Mouse (Mus musculus): ENCODE results near the gene Phtf1.

The Phtf1 gene

DNA sequence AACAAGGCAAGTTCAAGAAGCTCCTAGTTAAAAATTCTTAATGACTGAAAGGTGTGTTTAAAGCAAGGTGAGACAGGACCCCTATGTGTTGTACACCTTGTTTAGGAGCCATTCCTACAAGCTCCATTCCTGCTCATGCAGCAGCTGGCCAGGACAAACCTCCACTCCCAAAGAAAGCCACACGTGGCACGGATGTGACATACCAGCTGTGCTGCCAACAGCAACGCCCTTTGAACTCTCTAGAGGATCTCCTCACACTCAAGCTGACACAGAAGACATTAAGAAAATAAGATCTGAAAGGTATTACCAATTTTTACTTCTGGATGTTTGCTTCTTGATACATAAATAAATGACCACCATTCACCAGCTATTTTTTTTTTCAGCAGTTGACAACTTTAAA is 59.0 kb downstream of the Phtf1 start:
- DNase-seq = peak; percentile 48 to 57

DNA sequence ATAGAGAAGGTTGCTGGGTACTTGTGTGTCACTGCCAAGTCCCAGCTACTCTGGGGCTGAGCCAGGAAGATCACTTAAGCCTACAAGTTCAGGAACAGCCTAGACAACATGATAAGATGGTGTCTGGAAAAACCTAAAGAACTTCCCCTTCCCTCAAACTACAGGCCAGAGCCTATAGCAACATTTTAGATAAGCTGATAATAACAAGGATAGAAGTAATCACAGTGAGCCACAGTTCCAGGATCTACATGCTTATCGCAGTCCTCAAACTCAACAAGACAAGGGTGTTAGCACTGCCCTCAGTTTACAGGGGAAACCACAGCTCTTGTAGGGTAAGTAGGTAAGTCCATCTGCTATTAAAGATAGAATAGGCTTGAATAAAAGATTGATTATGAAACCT is 64.2 kb downstream of the Phtf1 start:
- no peak for DNase-seq

DNA sequence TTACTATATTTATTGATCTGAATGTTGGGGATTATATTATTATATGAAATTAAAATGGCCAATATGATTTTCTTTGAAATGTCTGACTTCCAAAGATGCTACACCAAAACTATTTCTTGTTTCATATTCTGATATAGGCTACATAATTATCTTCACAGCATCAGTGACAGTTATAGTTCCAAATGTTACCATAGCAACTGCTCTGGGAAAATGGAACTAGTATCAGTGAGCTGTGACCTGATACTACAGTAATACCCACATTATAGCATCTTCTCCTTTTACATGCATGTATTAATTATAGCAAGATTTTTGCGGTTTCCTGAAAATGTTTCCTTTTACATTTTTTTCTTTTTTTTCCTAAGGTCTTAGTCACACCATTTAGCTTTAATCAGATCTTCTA is 64.8 kb downstream of the Phtf1 start:
- DNase-seq = no peak

DNA sequence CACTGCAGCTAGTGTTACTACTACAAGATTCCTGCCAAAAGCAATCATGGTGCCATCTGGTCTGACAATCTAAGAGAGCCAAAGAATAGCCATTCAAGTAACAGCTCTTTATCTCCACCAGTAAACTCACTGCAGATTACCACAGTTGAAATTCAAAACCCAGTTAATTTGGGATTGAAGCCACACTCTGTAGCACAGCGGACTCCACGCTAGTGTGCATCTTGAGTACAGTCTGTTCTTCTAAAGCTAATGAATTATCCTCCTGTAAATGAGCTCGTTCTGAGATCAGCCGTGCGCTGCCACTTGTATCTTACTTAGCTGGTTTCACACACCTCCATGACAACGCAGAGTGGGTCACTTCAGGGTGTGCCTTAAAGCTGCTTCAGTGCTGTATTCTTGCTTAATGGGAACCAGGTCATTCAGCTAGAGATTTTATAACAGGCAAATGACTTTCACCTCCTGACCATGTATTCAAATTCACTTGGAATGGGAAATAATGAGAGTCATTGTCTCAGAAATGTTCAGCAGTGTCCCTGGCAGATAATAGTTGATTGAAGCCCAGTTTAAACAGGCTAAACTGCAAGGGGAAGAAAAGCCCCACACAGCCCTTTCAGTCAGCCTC is 91.2 kb downstream of the Phtf1 start:
- DNase-seq = no peak

DNA sequence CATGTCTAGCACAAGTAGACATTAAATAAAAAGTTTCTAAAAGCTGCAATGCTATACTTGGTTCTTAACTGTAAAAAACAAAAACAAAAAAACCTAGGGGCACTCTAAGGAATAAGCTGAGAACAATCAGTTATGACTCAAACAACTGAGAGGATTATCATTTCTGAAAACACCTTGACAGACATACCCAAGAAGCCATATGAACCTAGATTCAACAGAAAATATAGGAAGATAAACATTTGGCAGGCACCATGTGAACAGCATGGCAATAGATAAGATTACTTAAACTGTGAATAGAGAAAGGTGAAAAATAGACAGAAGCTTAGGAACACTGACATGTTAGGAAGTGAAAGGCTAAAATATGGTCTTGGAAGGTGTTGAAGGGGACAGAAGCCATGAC is 101.5 kb downstream of the Phtf1 start:
- no peak for DNase-seq

Measured in kidney, postnatal 25 days (tissue).